Mouse (Mus musculus): ENCODE measurements around the gene Rps6ka2. TPM values are rescaled to one million over a fixed set of nuclear protein-coding genes. Genes with fewer than 3 reads are reported as not detected.

The Rps6ka2 gene
- polyA plus RNA-seq, 1 experiment from 2014 or later = 34.3 TPM

GRCm38 (mm10) chr17:7146479-7146878 is 23.4 kb upstream of the Rps6ka2 start:
- ATAC-seq (ENCODE audit: low FRiP score) = no peak
- H3K36me3 ChIP-seq = no peaks in the 10 kb centered on the region
- no peak overlapping the region for H3K4me3 ChIP-seq
- 94% methylated on average over 7 of the region's 7 CpGs for WGBS
- H3K27me3 ChIP-seq = no peaks in the 10 kb centered on the region
- H3K4me2 ChIP-seq (replicated peaks) = no peak overlapping the region
- H3K4me1 ChIP-seq = peaks cover 9% of the 10 kb centered on the region
- no peaks in the 10 kb centered on the region for H3K9me3 ChIP-seq (replicated peaks)
- H3K9ac ChIP-seq = no peak overlapping the region
- H3K27ac ChIP-seq = no peak overlapping the region

- Histone ChIP-seq H3K27me3 (no peaks in the 10 kb centered on the region), H3K9me3 (replicated peaks) (no peaks in the 10 kb centered on the region), H3K4me2 (replicated peaks) (no peak overlapping the region), H3K4me3 (no peak overlapping the region), H3K4me1 (peaks cover 9% of the 10 kb centered on the region), H3K27ac (no peak overlapping the region), H3K9ac (no peak overlapping the region), H3K36me3 (no peaks in the 10 kb centered on the region)
- no peak for ATAC-seq (ENCODE audit: low FRiP score)
- WGBS = 53% methylated on average over 12 of the region's 12 CpGs
These were observed 22.0 kb upstream of the Rps6ka2 start for GRCm38 (mm10) chr17:7147920-7148321.

GRCm38 (mm10) chr17:7149328-7150195 is 20.4 kb upstream of the Rps6ka2 start:
- WGBS = 95% methylated on average over 11 of the region's 11 CpGs
- no peak overlapping the region for H3K27ac ChIP-seq

GRCm38 (mm10) chr17:7151446-7152100 is 18.3 kb upstream of the Rps6ka2 start:
- Histone ChIP-seq H3K4me1 (peaks cover 4% of the 10 kb centered on the region; the same call in 1 of the 2 replicates), H3K9ac (no peak overlapping the region), H3K36me3 (no peaks in the 10 kb centered on the region), H3K27ac (no peak overlapping the region), H3K9me3 (replicated peaks) (no peaks in the 10 kb centered on the region), H3K4me3 (no peak overlapping the region), H3K4me2 (replicated peaks) (no peak overlapping the region), H3K27me3 (no peaks in the 10 kb centered on the region)
- ATAC-seq (ENCODE audit: low FRiP score) = no peak
- WGBS = 83% methylated on average over 6 of the region's 6 CpGs

More at GRCm38 (mm10) chr17:7149328-7150195, 20.4 kb upstream of the Rps6ka2 start:
- H3K4me3 ChIP-seq = no peak overlapping the region
- no peaks in the 10 kb centered on the region for H3K36me3 ChIP-seq
- no peak overlapping the region for H3K4me2 ChIP-seq (replicated peaks)
- no peaks in the 10 kb centered on the region for H3K9me3 ChIP-seq (replicated peaks)
- H3K4me1 ChIP-seq = peaks cover 9% of the 10 kb centered on the region
- no peak overlapping the region for H3K9ac ChIP-seq
- H3K27me3 ChIP-seq = no peaks in the 10 kb centered on the region
- ATAC-seq (ENCODE audit: low FRiP score) = no peak

GRCm38 (mm10) chr17:7152662-7153061 is 17.3 kb upstream of the Rps6ka2 start:
- H3K4me3 ChIP-seq = no peak overlapping the region
- no peaks in the 10 kb centered on the region for H3K9me3 ChIP-seq (replicated peaks)
- no peaks in the 10 kb centered on the region for H3K36me3 ChIP-seq
- no peak for ATAC-seq (ENCODE audit: low FRiP score)
- H3K4me2 ChIP-seq (replicated peaks) = no peak overlapping the region
- no peak overlapping the region for H3K9ac ChIP-seq
- no peaks in the 10 kb centered on the region for H3K27me3 ChIP-seq
- H3K27ac ChIP-seq = no peak overlapping the region
- WGBS = 89% methylated on average over 7 of the region's 7 CpGs
- peaks cover 4% of the 10 kb centered on the region; the same call in 1 of the 2 replicates for H3K4me1 ChIP-seq

- Histone ChIP-seq H3K27me3 (no peaks in the 10 kb centered on the region), H3K4me1 (peaks cover 10% of the 10 kb centered on the region), H3K4me3 (no peak overlapping the region), H3K9me3 (replicated peaks) (no peaks in the 10 kb centered on the region), H3K36me3 (no peaks in the 10 kb centered on the region), H3K4me2 (replicated peaks) (no peak overlapping the region), H3K9ac (no peak overlapping the region), H3K27ac (no peak overlapping the region)
- WGBS = 70% methylated on average over 3 of the region's 3 CpGs
- no peak for ATAC-seq (ENCODE audit: low FRiP score)
These were observed 6.0 kb upstream of the Rps6ka2 start for GRCm38 (mm10) chr17:7163955-7164354.

- H3K4me2 ChIP-seq (replicated peaks) = no peak overlapping the region
- ATAC-seq (ENCODE audit: low FRiP score) = no peak
- no peaks in the 10 kb centered on the region for H3K9me3 ChIP-seq (replicated peaks)
- peaks cover 14% of the 10 kb centered on the region for H3K4me1 ChIP-seq
- no peaks in the 10 kb centered on the region for H3K27me3 ChIP-seq
- no peak overlapping the region for H3K4me3 ChIP-seq
- 95% methylated on average over 7 of the region's 7 CpGs for WGBS
- H3K9ac ChIP-seq = no peak overlapping the region
- H3K36me3 ChIP-seq = no peaks in the 10 kb centered on the region
- no peak overlapping the region for H3K27ac ChIP-seq
These were observed 4.4 kb upstream of the Rps6ka2 start for GRCm38 (mm10) chr17:7165524-7165923.

GRCm38 (mm10) chr17:7168961-7169626 is 821 bp upstream of the Rps6ka2 start:
- Histone ChIP-seq H3K4me2 (replicated peaks) (peak overlapping the region; percentile 65), H3K36me3 (no peaks in the 10 kb centered on the region), H3K4me1 (peaks cover 36% of the 10 kb centered on the region), H3K4me3 (peak overlapping the region; percentile 86), H3K9ac (peak overlapping the region; percentile 44), H3K27me3 (no peaks in the 10 kb centered on the region), H3K9me3 (replicated peaks) (no peaks in the 10 kb centered on the region), H3K27ac (peak overlapping the region; percentile 94)
- WGBS = 10% methylated on average over 15 of the region's 15 CpGs
- peak; percentile 76 for ATAC-seq (ENCODE audit: low FRiP score)

GRCm38 (mm10) chr17:7170304-7171295 is 685 bp downstream of the Rps6ka2 start:
- ATAC-seq (ENCODE audit: low FRiP score) = peak; percentile 41
- peak overlapping the region; percentile 83 for H3K9ac ChIP-seq
- no peaks in the 10 kb centered on the region for H3K27me3 ChIP-seq
- H3K36me3 ChIP-seq = no peaks in the 10 kb centered on the region
- H3K4me1 ChIP-seq = peaks cover 36% of the 10 kb centered on the region
- H3K9me3 ChIP-seq (replicated peaks) = no peaks in the 10 kb centered on the region
- H3K4me2 ChIP-seq (replicated peaks) = peak overlapping the region; percentile 82
- WGBS = 1% methylated on average over 43 of the region's 43 CpGs
- H3K27ac ChIP-seq = peak overlapping the region; percentile 89
- H3K4me3 ChIP-seq = peak overlapping the region; percentile 86

- 68% methylated on average over 15 of the region's 15 CpGs for WGBS
- no peak overlapping the region for H3K4me2 ChIP-seq (replicated peaks)
- no peaks in the 10 kb centered on the region for H3K36me3 ChIP-seq
- H3K4me3 ChIP-seq = no peak overlapping the region
- no peak overlapping the region for H3K9ac ChIP-seq
- H3K9me3 ChIP-seq (replicated peaks) = no peaks in the 10 kb centered on the region
- H3K27me3 ChIP-seq = no peaks in the 10 kb centered on the region
- H3K27ac ChIP-seq = no peak overlapping the region
- ATAC-seq (ENCODE audit: low FRiP score) = no peak
- peaks cover 36% of the 10 kb centered on the region for H3K4me1 ChIP-seq
These were observed 3.6 kb downstream of the Rps6ka2 start for GRCm38 (mm10) chr17:7173331-7174028.

GRCm38 (mm10) chr17:7175293-7175692 is 5.4 kb downstream of the Rps6ka2 start:
- Histone ChIP-seq H3K4me1 (peaks cover 32% of the 10 kb centered on the region), H3K27ac (no peak overlapping the region), H3K9ac (no peak overlapping the region), H3K9me3 (replicated peaks) (no peaks in the 10 kb centered on the region), H3K4me3 (no peak overlapping the region), H3K4me2 (replicated peaks) (no peak overlapping the region), H3K36me3 (no peaks in the 10 kb centered on the region), H3K27me3 (no peaks in the 10 kb centered on the region)
- 90% methylated on average over 1 of the region's 1 CpGs for WGBS
- ATAC-seq (ENCODE audit: low FRiP score) = no peak

All from hindbrain, embryonic 12.5 days (tissue).